Mouse (Mus musculus) splenic B cell, adult 2 months (primary cell): ENCODE measurements at regions not wholly inside any gene's neighbourhood (a gene's known extent, or its start where the extent isn't known, plus 50 kb on each side); places are given as distances from the start of the nearest gene placed in this dataset.
A peak's percentile ranks its signal among the peaks of the same experiment; 100 is the strongest.

Source experiments
- DNase-seq: peaks from one replicate; pipeline ENCODE4 v3.0.0-alpha.2; 2011; ENCODE audit warnings: low read depth, low spot score
- H3K27me3 ChIP-seq: 2 replicates; pipeline ENCODE4 v1.6.1; 2012; ENCODE audit warnings: mild to moderate bottlenecking, low read length, moderate library complexity, mixed read lengths; ENCODE audit not compliant: control insufficient read depth, poor library complexity, insufficient read depth, severe bottlenecking
- H3K36me3 ChIP-seq: 2 replicates; pipeline ENCODE4 v1.6.1; 2012; ENCODE audit warnings: mild to moderate bottlenecking, low read length, moderate library complexity, mixed read lengths; ENCODE audit not compliant: control insufficient read depth, poor library complexity, insufficient read depth, severe bottlenecking

- H3K36me3 ChIP-seq: no peaks in the 10 kb centered on the region
- no peaks in the 10 kb centered on the region for H3K27me3 ChIP-seq
- DNase-seq: no peak
These were observed 66.7 kb upstream of the Cited2 start for GRCm38 (mm10) chr10:17656305-17656704.

- H3K36me3 ChIP-seq: no peaks in the 10 kb centered on the region
- DNase-seq: no peak
- no peaks in the 10 kb centered on the region for H3K27me3 ChIP-seq
These were observed 66.0 kb upstream of the Cited2 start for GRCm38 (mm10) chr10:17656872-17657482.

GRCm38 (mm10) chr10:17659575-17659974, 63.4 kb upstream of the Cited2 start:
- Histone ChIP-seq H3K36me3 (no peaks in the 10 kb centered on the region), H3K27me3 (no peaks in the 10 kb centered on the region)
- DNase-seq: no peak

GRCm38 (mm10) chr10:17660836-17661452, 62.1 kb upstream of the Cited2 start:
- peak; percentile 33 for DNase-seq
- H3K36me3 ChIP-seq: no peaks in the 10 kb centered on the region
- no peaks in the 10 kb centered on the region for H3K27me3 ChIP-seq

GRCm38 (mm10) chr10:17666089-17666488, 56.9 kb upstream of the Cited2 start:
- DNase-seq: no peak
- H3K27me3 ChIP-seq: no peaks in the 10 kb centered on the region
- H3K36me3 ChIP-seq: no peaks in the 10 kb centered on the region

GRCm38 (mm10) chr10:17669401-17669800, 53.6 kb upstream of the Cited2 start:
- H3K27me3 ChIP-seq: no peaks in the 10 kb centered on the region
- DNase-seq: peak; percentile 74
- no peaks in the 10 kb centered on the region for H3K36me3 ChIP-seq
